Mouse (Mus musculus): ENCODE measurements around the gene Pcdh15.

Pcdh15 gene

DNA sequence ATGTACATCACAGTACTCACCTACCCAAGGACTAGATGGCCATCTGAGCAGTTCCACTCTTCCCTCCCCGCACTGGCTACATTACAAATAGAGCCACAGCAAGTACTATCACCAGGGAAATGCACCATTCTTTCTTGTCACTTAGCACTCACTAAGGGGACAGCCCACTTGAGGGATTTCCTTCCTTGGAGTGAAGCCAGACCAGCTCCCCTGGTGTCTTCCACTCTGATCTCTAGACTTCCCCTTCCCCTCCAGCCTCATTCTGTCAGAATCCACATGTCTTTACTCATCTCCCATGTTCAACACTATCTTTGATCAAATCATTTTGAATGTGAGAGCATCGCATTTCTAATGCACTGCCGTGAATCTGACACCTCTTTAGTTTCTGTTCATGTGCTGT is 1413.2 kb downstream of the Pcdh15 start:
- no peak for DNase-seq (ENCODE audit: extremely low spot score, low spot score)

DNA sequence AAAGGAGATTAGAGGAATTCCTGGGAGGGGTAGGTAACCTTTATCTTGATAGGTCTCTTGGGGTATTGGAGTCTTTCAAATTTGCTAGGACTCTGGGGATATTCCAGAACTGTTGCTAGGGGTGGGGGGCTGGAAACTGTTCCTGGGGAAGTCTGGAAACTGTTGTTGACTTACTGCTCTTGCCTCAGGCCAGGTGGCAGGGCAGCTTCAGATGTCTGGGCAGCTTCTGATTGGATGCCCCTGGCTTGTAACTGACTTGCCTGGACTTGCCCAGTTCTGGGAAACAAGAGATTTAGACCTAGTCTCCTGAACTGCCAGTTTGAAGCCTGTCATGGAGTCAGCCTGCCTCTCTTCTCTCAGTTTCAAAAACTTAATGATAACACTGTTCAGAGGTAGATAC is 1414.6 kb downstream of the Pcdh15 start:
- DNase-seq (ENCODE audit: extremely low spot score, low spot score): no peak

DNA sequence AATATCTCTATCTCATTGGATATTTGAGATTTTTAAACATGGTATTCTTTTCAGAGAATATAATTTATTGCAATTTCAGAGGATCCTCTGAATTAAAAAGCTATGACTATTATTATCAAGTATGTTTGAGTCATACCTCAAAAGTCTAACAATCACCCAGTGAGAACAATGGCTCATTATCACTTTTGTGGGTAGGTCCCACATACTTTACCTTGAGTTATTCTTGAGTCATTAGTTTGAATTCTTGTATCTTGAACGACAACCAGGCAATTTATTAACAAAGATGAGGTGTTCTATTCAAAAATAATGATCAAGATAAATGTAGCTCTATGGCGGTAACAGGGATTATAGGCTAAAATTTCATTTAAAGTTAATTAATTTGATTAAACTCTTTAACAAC is 1439.2 kb downstream of the Pcdh15 start:
- no peak for DNase-seq (ENCODE audit: extremely low spot score, low spot score)

DNA sequence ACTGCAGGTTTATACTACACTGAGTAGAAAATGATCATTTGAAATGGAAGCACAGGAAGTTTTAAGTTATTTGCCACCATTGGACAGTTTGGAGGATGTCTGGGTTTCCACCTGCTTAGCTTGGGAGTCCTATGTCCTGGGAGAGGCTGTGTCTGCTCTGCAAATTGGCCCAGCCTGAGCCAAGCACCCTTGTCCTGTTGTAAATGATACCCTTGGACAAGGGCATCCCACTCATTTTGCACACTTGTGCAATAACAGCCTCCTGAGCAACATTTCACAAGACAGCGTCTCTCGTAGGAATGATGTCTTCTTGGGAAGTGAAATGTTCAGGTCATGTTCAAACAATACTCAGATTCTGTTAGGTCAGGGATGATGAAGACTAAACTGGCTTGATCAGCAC is 1456.2 kb downstream of the Pcdh15 start:
- DNase-seq (ENCODE audit: extremely low spot score, low spot score): no peak

DNA sequence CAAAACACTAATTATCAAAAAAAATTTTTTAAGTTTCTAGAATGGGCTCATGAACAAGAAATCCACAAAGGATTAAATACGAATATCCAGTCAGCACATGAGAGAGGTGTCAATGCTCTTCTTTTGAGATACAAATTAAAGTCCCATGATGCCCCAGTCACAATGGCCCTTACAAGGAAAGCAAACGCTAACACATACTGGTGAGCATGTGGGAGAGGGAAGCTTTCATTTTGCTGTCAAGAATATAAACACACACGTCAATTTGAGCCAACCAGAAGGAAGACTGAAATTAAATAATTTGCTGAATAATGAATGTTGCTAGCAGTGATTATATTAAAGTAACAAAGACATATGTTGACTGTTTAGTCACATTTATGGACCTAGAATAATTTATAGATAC is 1470.5 kb downstream of the Pcdh15 start:
- DNase-seq (ENCODE audit: extremely low spot score, low spot score): no peak

DNA sequence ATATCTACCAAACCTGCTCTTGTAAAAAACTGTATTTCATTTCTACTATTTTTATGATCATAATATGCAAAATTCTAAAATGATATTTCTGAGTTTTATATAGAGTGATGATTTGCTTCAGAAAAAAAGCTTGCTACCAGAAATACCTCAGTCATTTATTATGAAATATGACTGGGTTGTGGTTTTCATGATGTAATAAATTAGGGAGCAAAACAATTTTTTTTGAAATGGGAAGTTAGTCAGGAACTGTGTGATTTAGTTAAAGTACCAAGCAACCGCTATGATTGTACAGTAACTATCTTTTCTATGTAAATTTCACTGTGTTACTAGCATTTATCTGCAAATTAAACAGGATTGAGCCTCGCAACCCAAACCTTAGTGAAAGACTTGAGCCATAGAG is 1480.8 kb downstream of the Pcdh15 start:
- DNase-seq (ENCODE audit: extremely low spot score, low spot score): no peak

DNA sequence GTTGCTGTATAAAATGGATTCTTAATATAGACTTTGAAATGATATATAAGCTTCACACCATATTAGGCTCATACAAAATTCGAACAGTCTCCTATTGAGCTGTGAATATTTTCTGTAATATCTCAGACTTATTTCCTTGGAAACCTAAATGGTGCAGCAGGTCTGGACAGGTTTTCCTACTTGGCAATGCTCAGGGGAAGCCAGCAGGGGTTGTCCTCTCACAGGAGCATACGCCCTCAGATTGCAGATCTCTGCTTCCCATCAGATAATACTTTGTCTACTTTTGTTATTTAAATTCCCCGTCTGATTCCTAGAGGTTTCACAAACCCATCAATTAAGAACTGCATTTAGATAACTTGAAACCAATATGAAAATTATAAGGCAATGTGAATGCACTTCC is 1492.7 kb downstream of the Pcdh15 start:
- DNase-seq (ENCODE audit: extremely low spot score, low spot score): no peak

DNA sequence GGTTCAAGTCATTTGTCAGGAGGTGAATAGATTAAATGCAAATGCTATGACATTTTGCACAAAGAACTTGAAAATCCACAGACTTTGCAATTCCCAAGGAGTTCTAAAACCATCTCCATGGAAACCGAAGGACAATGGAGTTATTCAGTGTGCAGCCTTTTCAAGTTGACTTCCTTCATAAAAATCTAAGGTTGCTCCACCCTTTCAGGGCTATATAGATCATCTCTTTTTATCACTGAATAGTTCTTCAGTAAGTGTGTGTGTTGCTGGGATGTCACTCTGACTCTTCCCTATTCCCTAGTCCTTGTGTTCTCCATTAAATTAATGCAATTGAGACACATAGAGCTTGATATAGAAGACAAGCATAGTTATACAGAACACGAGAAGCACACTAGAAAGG is 1508.5 kb downstream of the Pcdh15 start:
- DNase-seq (ENCODE audit: extremely low spot score, low spot score): no peak

DNA sequence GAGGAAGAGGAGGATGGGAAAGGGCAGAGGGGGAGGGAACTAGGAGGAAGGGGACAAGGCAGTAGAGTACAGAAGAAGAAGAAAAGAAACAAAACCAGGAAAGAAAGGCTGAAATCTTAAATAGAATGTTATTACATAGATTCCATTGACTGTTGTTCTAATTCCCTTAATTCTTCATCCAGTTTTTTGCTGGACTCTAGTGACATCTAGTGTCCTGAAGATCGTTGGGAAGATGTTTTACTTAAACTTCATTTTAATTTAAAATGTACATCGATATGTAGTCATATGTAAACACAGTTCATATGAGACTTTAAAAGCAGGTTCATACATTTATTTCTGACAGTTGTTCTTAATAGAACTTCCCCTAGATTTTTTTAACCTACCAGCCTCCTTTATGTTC is 1522.7 kb downstream of the Pcdh15 start:
- no peak for DNase-seq (ENCODE audit: extremely low spot score, low spot score)

DNA sequence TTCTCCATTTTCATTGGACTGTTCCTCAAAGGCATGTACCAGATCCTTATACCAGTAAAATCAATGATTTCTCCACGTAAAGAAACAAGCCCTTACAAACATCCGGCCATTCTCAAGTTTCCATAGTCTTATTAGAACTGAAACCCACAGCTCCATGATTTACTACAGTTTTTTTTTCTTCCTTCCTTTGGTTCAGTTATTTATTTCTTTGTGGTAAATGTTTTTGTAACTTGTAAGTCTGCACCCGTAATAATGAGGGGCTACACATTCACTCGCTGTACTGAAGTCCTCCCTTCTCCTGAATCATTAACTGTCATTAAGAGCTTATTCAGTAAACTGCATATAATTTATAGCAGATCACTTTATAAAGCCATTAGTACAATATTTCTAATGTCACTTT is 1526.6 kb downstream of the Pcdh15 start:
- DNase-seq (ENCODE audit: extremely low spot score, low spot score): no peak

DNA sequence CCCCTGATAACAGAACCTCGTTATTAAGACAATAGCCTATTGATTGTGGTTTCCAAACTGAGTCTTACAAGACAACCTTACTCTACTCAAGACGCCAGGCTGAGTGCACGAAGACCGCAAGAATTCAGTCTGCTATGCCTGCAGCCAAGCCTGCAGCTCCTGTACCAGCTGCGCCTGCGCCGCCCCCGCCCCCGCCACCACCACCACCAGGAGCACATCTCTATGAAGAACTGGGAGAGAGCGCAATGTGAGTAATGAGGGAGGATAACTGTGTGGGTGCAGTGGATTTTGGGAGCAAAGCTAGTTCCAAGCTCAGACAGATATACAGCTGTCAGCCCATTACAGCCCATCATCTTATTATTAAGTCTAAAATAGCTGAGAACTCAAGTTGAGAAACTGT is 1527.5 kb downstream of the Pcdh15 start:
- no peak for DNase-seq (ENCODE audit: extremely low spot score, low spot score)

DNA sequence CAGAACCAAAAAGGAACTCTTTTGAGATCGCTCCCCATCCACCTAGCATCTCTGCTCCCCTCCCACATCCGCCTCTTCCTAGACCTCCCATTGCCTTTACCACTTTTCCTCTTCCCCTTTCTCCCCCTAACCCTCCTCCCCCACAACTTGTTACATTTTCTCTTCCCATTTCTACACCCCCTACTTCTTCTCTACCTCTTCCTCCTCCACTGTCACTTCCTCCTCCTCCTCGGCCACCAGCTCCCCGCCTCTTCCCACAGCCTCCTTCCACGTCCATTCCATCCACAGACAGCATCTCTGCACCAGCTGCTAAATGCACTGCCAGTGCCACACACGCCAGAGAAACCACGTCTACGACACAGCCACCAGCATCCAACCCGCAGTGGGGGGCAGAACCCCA is 1532.2 kb downstream of the Pcdh15 start:
- no peak for DNase-seq (ENCODE audit: extremely low spot score, low spot score)

DNA sequence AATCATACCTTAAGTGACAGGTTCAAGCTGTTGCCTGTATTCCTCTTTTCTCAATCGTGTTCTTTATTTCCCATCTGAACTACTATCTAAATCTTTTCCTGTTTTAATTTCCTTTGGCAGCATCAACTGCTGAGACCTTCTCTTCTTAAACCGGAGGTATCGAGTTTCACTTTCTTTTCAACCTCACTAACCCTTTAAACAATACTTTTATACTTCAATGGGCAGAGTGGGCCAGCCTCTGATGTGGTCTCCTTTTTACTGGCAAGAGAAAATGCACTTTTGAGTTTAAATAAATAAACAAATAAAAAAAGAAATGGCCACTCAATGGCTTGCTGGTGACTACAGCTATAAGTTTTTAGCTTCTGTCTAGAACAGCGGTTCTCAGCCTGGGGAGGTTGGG is 1537.9 kb downstream of the Pcdh15 start:
- no peak for DNase-seq (ENCODE audit: extremely low spot score, low spot score)

DNA sequence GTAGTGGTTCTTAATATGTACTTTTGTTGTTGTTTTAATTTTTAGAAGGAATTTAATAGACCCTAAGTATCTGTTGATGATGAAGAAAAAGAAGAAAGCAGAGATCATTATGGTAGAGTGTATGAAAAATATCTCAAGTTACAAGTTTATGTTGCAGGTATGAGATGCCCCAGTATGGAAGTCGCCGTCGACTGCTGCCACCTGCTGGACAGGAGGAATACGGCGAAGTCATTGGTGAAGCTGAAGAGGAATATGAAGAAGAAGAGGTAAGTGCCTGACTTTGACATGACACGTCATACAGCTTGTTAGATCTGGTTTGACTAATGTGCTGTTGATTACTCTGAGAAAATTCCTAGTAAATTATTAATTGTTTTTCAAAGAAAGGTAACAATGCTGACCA is 1543.0 kb downstream of the Pcdh15 start:
- DNase-seq (ENCODE audit: extremely low spot score, low spot score): no peak

DNA sequence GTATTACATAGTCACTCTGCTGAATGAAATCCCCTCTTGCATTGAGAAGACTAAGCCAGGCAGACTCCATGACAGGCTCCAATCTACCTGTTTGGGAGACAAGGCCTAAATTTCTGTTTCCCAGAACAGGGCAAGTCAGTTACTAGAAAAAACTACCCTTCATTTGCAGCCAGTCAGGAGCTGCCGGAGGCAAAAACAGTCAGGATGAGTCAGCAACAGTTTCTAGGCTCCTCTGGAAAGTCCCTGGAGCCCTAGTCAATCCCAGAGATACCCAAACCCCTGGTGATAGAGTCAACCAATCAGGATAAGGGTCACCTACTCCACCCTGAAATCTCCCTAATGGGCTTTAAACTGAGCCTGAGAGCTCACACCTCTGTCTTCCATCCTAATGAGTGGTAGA is 1564.0 kb downstream of the Pcdh15 start:
- DNase-seq (ENCODE audit: extremely low spot score, low spot score): no peak

DNA sequence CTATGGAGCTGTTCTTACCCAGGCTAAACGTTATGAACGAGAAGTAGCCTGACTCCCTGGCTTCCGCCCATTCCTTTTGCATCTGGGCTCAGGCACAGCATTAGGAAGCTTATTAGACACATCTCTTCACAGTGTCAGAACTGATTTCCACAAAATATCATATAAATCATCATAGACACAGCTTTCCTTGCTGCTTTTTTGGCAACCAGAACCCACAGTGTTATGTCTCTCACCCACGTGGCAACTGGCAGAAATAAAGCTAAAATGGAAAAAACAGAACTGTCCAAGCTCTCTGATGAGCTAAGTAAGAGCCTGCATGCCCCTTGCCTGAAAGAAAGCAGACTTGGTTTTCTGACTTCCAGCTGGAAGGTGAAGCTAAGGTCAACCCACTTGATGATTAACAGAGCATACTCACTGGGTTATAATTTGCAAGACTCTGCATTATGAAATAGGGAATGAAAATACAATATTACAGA is 1580.9 kb downstream of the Pcdh15 start:
- DNase-seq (ENCODE audit: extremely low spot score, low spot score): no peak

DNA sequence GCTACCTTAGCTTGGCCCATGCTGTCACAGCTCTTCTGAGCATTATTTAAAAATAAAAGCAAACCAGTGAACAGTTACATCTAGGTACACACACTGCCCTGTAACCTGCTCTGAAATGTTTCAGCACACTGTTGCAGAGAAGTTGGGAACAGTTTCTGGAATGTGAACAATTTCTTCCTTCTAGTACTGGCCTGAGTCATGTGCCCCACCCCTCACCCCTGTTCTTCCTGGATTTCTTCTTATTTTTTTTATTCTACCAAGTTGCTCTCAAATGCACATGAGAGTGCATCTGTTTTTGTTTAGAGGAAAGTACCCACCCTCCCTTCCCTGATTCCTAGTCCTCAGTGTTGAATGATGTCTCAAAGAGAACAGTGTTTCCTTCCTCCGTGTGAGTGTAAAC is 1581.4 kb downstream of the Pcdh15 start:
- peak; percentile 17 for DNase-seq (ENCODE audit: extremely low spot score, low spot score)

All from neural tube, embryonic 10.5 days (tissue).